Mouse (Mus musculus): ENCODE results near the gene Mast4.

- TF ChIP-seq CTCF (IDR thresholded peaks at IDR 0.05; ENCODE audit: low read depth, low read length): no peak
- TF ChIP-seq GATA1 (IDR thresholded peaks at IDR 0.05; ENCODE audit: borderline replicate concordance, low read length): no peak
Observed at GRCm38 (mm10) chr13:103331096-103331495, 3.2 kb downstream of the Mast4 start.

Data from G1E (cell line).